Mouse (Mus musculus) embryonic facial prominence, embryonic 12.5 days (tissue): ENCODE results near the gene Otor. TPM values are rescaled to one million over a fixed set of nuclear protein-coding genes. Genes with fewer than 3 reads are reported as not detected.

ENCODE experiments used
- ATAC-seq: fragments of 200-750 bp; cut with Nextera tagmentation; 2 replicates; pipeline ENCODE4 v1.8.0; 2017; ENCODE audit not compliant: insufficient number of reproducible peaks, insufficient read depth, low FRiP score, low TSS enrichment
- H3K27ac ChIP-seq: fragments of 300-500 bp; sonication (generic); 2 replicates; pipeline ENCODE4 v1.5.1; 2016; ENCODE audit warnings: mild to moderate bottlenecking
- H3K27me3 ChIP-seq: fragments of 300-500 bp; sonication (generic); 2 replicates; pipeline ENCODE4 v1.6.1; 2016; ENCODE audit warnings: mild to moderate bottlenecking, moderate library complexity
- H3K36me3 ChIP-seq: fragments of 300-500 bp; sonication (generic); 2 replicates; pipeline ENCODE4 v1.6.1; 2016; ENCODE audit warnings: mild to moderate bottlenecking
- H3K4me1 ChIP-seq: fragments of 300-500 bp; sonication (generic); 2 replicates; pipeline ENCODE4 v1.6.1; 2016
- H3K4me2 ChIP-seq: fragments of 300-500 bp; sonication (generic); replicated peaks from 2 replicates; pipeline ENCODE4 v1.6.1; 2016; ENCODE audit warnings: mild to moderate bottlenecking, moderate library complexity
- H3K4me3 ChIP-seq: fragments of 300-500 bp; sonication (generic); 2 replicates; pipeline ENCODE4 v1.5.1; 2016; ENCODE audit warnings: mild to moderate bottlenecking
- H3K9ac ChIP-seq: fragments of 300-500 bp; sonication (generic); 2 replicates; pipeline ENCODE4 v1.6.1; 2016; ENCODE audit warnings: mild to moderate bottlenecking, moderate library complexity
- H3K9me3 ChIP-seq: fragments of 300-500 bp; sonication (generic); 2 replicates; pipeline ENCODE4 v1.6.1; 2016; ENCODE audit warnings: mild to moderate bottlenecking, moderate library complexity
- WGBS: fragments of 180-500 bp; shearing (Covaris S2); methylation state at CpG from one replicate; pipeline ENCODE4 v1.1.7; 2016; 5-methylcytosine and 5-hydroxymethylcytosine counted together
- polyA plus RNA-seq: library from polyadenylated mRNA; unstranded; fragments of >200 nt; fragmentation: Nextera tagmentation; extraction: Ambion mirVana; gene quantifications from 2 replicates; pipeline ENCODE4 v1.2.1, GENCODE M21; 2016

Gene Otor
- polyA plus RNA-seq, 1 experiment from 2014 or later: 22.4 TPM

DNA sequence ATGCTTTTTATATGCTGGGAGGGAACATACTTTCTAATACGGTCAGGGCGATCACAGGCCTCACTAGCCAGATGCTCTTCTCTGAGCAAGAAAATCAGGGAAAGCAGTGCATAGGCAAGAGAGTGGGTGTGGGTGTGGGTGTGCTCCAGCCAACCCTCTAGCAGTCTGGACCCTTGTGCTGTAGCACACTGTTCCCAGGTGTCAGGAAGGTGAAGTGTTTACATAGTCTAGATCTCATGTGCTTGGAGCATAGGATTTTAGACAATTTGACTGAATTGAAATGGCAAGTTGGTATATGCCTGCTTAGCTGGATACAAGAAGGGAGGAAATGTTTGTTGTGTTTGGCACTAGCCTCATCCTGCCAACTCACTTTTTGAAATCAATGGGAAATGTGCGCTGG is 12.4 kb upstream of the Otor start:
- peaks cover 46% of the 10 kb centered on the region for H3K36me3 ChIP-seq
- no peak overlapping the region for H3K4me3 ChIP-seq
- no peak overlapping the region for H3K9ac ChIP-seq
- no peak for ATAC-seq
- H3K27ac ChIP-seq: no peak overlapping the region
- H3K27me3 ChIP-seq: no peaks in the 10 kb centered on the region
- no peaks in the 10 kb centered on the region for H3K9me3 ChIP-seq
- H3K4me1 ChIP-seq: peaks cover 5% of the 10 kb centered on the region; the same call in 1 of the 2 replicates
- H3K4me2 ChIP-seq: no peak overlapping the region
- WGBS: 92% methylated on average over 3 of the region's 3 CpGs

DNA sequence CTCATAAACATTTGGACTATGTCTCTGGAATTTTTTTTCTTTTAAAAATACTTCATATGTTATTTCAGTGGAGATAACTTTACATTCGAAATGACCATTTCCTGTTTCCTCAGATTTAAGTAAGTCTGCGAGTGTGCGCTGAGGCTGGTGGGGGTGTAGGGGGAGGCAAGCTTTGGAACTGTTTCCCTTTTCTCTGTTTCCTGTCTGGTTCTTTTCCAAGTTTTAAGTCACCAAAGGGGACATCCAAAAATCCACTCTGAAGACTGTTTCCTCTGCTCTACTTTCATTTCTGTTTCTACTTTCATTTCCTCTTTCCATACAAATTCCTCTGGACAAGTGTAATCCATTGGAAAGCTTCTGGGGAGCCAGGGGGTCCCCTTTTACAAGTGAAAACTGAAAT is 3.4 kb downstream of the Otor start:
- Histone ChIP-seq H3K4me3 (no peak overlapping the region), H3K4me1 (peaks cover 28% of the 10 kb centered on the region; the same call in 1 of the 2 replicates), H3K27ac (0 out of 2 replicates have a peak overlapping the region, but pooled peaks have one; percentile 2), H3K36me3 (no peaks in the 10 kb centered on the region), H3K27me3 (no peaks in the 10 kb centered on the region), H3K9ac (no peak overlapping the region), H3K4me2 (no peak overlapping the region), H3K9me3 (no peaks in the 10 kb centered on the region)
- WGBS: 56% methylated on average over 3 of the region's 3 CpGs
- ATAC-seq: no peak

DNA sequence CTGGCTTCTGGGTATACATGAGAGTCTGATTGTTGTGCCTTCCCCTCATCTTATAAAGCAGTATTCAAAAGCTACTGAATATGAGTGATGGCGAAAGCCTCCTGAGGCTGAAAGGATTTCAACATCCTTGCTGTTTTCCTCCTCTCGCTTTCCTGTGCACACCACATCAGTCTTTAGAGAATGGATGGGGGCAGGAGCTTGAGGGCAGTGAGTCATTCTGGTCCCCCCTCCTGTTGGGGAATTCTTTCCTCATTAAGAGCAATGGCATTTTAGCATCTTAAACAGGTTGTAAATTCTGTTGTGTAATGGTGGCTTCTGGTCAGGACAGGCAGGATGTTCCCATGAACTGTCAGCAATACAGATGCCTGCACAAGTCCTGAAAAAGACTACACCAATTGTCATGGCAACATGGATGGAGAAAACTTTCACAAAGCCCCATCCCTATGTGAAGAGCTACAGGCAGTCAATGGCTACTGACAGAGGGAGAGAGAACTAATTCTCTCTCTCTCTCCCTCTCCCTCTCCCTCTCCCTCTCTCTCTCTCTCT is 6.7 kb downstream of the Otor start:
- no peaks in the 10 kb centered on the region for H3K36me3 ChIP-seq
- no peak overlapping the region for H3K4me3 ChIP-seq
- H3K9me3 ChIP-seq: no peaks in the 10 kb centered on the region
- 79% methylated on average over 2 of the region's 2 CpGs for WGBS
- ATAC-seq: no peak
- peaks cover 15% of the 10 kb centered on the region; the same call in 1 of the 2 replicates for H3K4me1 ChIP-seq
- no peak overlapping the region for H3K9ac ChIP-seq
- no peaks in the 10 kb centered on the region for H3K27me3 ChIP-seq
- no peak overlapping the region for H3K4me2 ChIP-seq
- no peak overlapping the region for H3K27ac ChIP-seq

DNA sequence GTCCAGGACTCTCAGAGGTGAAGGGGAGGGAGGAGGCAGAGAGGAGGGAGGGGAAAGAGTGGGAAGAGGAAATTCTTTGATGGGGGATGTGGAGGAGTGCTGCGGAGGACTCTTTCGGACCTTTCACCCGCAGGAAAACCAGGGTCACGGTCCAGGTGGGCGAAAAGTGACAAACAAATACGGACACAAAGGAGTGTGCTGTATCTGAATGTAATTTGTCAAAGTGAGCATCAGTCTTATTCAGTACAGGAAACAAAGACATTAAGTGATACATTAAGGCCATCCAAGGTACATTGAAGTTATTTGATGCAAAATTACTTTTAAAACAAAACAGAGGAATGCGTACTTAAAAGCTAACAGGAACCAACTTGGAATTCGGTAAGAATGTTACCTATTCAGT is 11.6 kb downstream of the Otor start:
- no peak overlapping the region for H3K27ac ChIP-seq
- H3K27me3 ChIP-seq: no peaks in the 10 kb centered on the region
- no peak overlapping the region for H3K4me2 ChIP-seq
- no peaks in the 10 kb centered on the region for H3K36me3 ChIP-seq
- no peak overlapping the region for H3K4me3 ChIP-seq
- no peak for ATAC-seq
- no peaks in the 10 kb centered on the region for H3K4me1 ChIP-seq
- H3K9ac ChIP-seq: no peak overlapping the region
- 73% methylated on average over 8 of the region's 8 CpGs for WGBS
- no peaks in the 10 kb centered on the region for H3K9me3 ChIP-seq

DNA sequence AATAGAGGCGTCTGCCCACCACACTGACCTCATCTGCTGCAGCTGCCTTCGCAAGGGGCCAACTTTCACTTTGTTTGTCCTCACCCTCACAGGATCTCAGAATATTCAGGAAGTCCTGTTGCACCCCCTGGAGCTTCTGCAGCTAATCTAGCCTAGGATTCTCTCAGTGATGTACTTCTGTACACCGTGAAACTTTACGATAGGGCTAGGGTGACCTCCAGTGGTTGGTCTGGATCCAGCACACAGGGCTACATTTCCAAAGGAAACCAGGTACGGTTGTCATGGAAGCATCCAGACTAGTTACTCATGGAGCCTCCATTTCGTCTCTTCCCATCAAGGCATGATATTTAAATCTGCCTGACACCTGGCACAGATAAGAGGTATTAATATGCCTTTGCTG is 15.5 kb downstream of the Otor start:
- Histone ChIP-seq H3K4me2 (no peak overlapping the region), H3K4me3 (no peak overlapping the region), H3K9me3 (no peaks in the 10 kb centered on the region), H3K4me1 (no peaks in the 10 kb centered on the region), H3K9ac (no peak overlapping the region), H3K36me3 (no peaks in the 10 kb centered on the region), H3K27ac (no peak overlapping the region), H3K27me3 (no peaks in the 10 kb centered on the region)
- peak; percentile 80; the same call in 1 of the 2 replicates for ATAC-seq
- 32% methylated on average over 6 of the region's 6 CpGs for WGBS

DNA sequence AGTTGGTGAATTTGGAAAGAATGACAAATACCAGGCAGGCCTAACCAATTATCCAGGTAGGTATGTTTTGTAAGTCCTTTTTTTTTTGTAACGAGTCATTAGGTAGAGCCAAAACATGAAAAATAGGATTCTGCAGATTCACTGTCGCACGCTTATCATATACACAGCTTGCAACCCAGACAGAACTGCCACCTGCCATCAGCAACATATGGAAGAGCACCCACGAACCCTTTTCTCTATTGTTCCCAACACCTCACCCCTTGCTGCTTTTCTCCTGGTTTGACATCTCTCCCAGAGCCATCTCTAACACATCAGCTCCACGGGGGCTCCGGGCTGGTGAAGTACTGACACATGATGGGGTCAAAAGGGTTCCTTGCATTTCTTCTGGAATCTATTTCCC is 16.5 kb downstream of the Otor start:
- no peak overlapping the region for H3K9ac ChIP-seq
- no peaks in the 10 kb centered on the region for H3K4me1 ChIP-seq
- no peaks in the 10 kb centered on the region for H3K9me3 ChIP-seq
- WGBS: 74% methylated on average over 6 of the region's 6 CpGs
- H3K4me2 ChIP-seq: no peak overlapping the region
- H3K4me3 ChIP-seq: no peak overlapping the region
- no peak overlapping the region for H3K27ac ChIP-seq
- no peaks in the 10 kb centered on the region for H3K36me3 ChIP-seq
- no peak for ATAC-seq
- H3K27me3 ChIP-seq: no peaks in the 10 kb centered on the region

DNA sequence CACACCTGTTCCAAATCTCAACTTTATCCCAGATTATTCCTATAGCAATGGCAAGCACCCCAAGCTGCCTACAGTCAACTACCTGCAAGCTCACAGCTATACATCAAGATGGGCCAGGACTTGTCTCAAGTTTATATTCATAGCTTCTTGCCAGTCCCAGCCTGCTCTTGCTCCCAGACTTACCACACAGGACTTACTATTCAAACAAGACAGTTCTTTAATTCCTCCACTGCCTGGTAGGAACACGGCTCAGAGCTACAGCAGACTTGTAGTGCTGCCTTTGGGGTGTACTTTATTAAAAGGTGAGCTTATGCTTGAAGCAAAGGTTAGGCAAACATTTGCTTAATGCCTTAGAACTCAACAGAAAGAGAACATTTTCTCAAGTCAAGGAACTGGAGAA is 18.9 kb downstream of the Otor start:
- 63% methylated on average over 1 of the region's 1 CpGs for WGBS
- Histone ChIP-seq H3K4me2 (no peak overlapping the region), H3K36me3 (no peaks in the 10 kb centered on the region), H3K9me3 (no peaks in the 10 kb centered on the region), H3K27me3 (no peaks in the 10 kb centered on the region), H3K4me1 (no peaks in the 10 kb centered on the region), H3K4me3 (no peak overlapping the region), H3K9ac (no peak overlapping the region), H3K27ac (no peak overlapping the region)
- no peak for ATAC-seq

DNA sequence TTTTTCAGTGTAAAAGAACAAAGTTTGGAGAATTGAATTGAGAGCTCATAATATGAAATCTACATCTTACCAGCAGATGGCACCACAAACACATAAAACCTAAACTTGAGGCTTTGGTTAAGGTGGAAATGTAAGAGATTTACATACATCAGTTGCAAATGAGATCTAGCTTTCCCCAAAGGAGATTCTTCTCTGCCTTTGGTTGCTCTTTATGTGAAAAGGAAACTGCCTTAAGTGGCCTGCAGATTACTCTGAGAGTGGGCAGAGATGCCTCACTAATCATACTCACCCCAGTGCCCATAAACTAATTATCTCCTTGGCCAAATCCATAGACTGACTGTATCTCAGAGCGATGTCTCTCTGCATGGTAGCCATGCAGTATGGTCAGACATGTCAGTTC is 35.6 kb downstream of the Otor start:
- Histone ChIP-seq H3K4me1 (no peaks in the 10 kb centered on the region), H3K27me3 (no peaks in the 10 kb centered on the region), H3K36me3 (no peaks in the 10 kb centered on the region), H3K4me2 (no peak overlapping the region), H3K27ac (no peak overlapping the region), H3K4me3 (no peak overlapping the region), H3K9ac (no peak overlapping the region), H3K9me3 (no peaks in the 10 kb centered on the region)
- 92% methylated on average over 1 of the region's 1 CpGs for WGBS
- no peak for ATAC-seq

DNA sequence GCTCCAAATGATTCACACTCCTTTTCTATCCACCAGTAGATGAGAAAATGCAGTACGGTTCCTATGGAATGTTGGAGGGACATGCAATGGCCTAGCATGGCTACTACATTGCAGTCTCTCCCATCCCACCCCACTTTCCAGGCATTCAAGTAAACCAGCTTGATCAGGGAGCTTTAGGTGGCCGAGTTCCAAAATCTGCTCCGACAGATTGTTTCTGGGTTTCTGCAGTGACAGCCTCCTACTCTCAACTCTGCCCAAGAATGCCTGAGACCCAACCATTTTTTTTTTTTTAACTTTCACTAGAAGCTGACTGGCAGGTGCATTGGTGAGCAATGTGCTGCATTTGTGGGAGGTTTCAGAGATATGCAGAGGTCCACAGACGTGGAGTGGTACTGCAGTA is 36.4 kb downstream of the Otor start:
- no peak overlapping the region for H3K4me3 ChIP-seq
- H3K4me1 ChIP-seq: no peaks in the 10 kb centered on the region
- ATAC-seq: no peak
- 79% methylated on average over 4 of the region's 4 CpGs for WGBS
- no peak overlapping the region for H3K4me2 ChIP-seq
- no peaks in the 10 kb centered on the region for H3K27me3 ChIP-seq
- no peak overlapping the region for H3K27ac ChIP-seq
- no peak overlapping the region for H3K9ac ChIP-seq
- H3K9me3 ChIP-seq: no peaks in the 10 kb centered on the region
- H3K36me3 ChIP-seq: no peaks in the 10 kb centered on the region

DNA sequence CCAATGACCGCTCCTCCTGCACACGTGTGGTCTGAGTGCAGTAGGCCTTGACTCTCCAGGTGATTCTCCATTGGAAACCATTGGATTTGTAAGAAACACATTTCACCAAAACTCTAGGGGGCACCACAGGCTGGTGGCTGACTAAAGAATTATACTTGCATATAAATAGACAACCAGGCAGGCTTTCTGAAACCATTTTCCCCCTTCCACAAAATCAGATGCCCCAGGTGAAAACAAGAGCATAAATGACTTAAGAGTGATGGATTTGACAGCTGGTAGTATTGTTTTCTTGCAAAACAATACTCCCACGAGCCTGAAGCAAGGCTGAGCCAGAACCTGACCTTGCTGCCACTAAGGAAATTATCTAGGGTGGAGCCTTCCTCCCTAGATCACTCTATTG is 39.2 kb downstream of the Otor start:
- no peaks in the 10 kb centered on the region for H3K36me3 ChIP-seq
- no peak overlapping the region for H3K27ac ChIP-seq
- no peak overlapping the region for H3K4me3 ChIP-seq
- no peaks in the 10 kb centered on the region for H3K4me1 ChIP-seq
- WGBS: 62% methylated on average over 3 of the region's 3 CpGs
- H3K9me3 ChIP-seq: no peaks in the 10 kb centered on the region
- ATAC-seq: no peak
- no peak overlapping the region for H3K9ac ChIP-seq
- H3K4me2 ChIP-seq: no peak overlapping the region
- H3K27me3 ChIP-seq: no peaks in the 10 kb centered on the region

DNA sequence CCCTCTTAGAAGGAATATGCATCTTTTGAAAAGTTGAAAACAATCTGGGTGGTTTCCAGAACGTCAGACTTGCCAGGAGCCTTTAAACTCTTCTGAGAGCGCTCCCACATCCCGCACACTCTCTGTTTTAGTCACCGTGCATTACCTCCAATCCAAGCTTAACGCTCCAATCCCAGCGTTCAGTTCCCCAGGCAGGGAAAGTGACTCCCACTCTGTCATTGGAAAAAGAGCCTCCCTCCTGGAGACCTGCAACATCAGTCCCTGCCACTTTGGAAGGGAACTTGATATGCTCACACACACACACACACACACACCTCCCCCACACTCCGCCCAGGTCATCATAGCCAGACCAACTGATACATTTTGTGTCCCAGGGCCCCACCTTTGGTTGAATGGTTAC is 39.9 kb downstream of the Otor start:
- WGBS: 76% methylated on average over 7 of the region's 7 CpGs
- no peaks in the 10 kb centered on the region for H3K27me3 ChIP-seq

DNA sequence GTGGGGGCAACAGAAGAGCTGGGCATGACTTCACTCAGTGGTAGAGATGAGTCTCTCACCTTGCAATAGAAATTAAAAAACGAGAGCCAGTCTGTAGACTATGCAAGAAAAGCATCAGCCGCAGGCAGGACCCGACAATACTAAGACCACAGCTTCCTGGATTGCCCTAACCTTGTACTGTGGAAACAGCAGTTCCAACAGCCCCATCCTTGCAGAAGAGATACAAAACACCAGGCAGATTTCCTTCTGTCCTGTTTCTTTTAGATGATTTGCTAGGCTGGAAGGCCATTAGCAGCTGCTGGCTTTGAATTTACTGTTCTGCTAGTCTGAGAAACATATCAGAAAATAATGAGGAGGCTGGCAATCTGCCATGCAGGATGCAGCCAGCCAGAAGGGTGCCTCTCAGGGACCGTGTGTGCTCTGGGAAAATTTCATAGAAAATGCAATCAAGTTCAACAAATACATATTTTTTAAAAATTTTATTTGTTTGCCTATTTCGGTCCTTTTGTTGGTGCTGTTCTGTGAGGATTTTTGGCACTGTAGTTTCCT is 52.9 kb downstream of the Otor start:
- H3K4me3 ChIP-seq: no peak overlapping the region
- no peak overlapping the region for H3K4me2 ChIP-seq
- H3K9ac ChIP-seq: no peak overlapping the region
- 74% methylated on average over 5 of the region's 5 CpGs for WGBS
- no peak overlapping the region for H3K27ac ChIP-seq
- no peaks in the 10 kb centered on the region for H3K9me3 ChIP-seq
- ATAC-seq: no peak
- no peaks in the 10 kb centered on the region for H3K4me1 ChIP-seq
- H3K27me3 ChIP-seq: no peaks in the 10 kb centered on the region
- H3K36me3 ChIP-seq: no peaks in the 10 kb centered on the region

More for the DNA sequence above, 39.9 kb downstream of the Otor start:
- H3K36me3 ChIP-seq: no peaks in the 10 kb centered on the region
- no peak for ATAC-seq
- no peak overlapping the region for H3K27ac ChIP-seq
- no peak overlapping the region for H3K9ac ChIP-seq
- no peaks in the 10 kb centered on the region for H3K9me3 ChIP-seq
- no peaks in the 10 kb centered on the region for H3K4me1 ChIP-seq
- no peak overlapping the region for H3K4me2 ChIP-seq
- no peak overlapping the region for H3K4me3 ChIP-seq
